Mouse (Mus musculus) large intestine, adult 2 months (tissue): ENCODE measurements around the gene Cited1. TPM values are rescaled to one million over a fixed set of nuclear protein-coding genes. Genes with fewer than 3 reads are reported as not detected.
"Not testable (repeated sequence)": the region's sequence is repeated elsewhere in the genome, so short reads cannot be mapped to it uniquely, and the experiment has no call there.

Experiments
- DNase-seq: peaks from one replicate; pipeline ENCODE4 v3.0.0-alpha.2; 2012; ENCODE audit warnings: low read depth, low spot score
- WGBS: fragments of 180-500 bp; shearing (Covaris S2); methylation state at CpG from one replicate; pipeline ENCODE4 v1.1.7; 2018; 5-methylcytosine and 5-hydroxymethylcytosine counted together
- polyA plus RNA-seq: library from polyadenylated mRNA; depleted of rRNA; stranded (reverse); fragments of >200 nt; gene quantifications from 2 replicates; pipeline ENCODE4 v1.2.3, GENCODE M21; 2012; rRNA removed

Gene Cited1
- 0.23 and 0.37 TPM in 2 replicates for polyA plus RNA-seq

GRCm38 (mm10) chrX:102251937-102252860, at the start of gene Cited1:
Cited1 (minus strand) TSS chrX:102252181.
- no peak for DNase-seq
- WGBS = 13% methylated on average over 44 of the region's 44 CpGs

GRCm38 (mm10) chrX:102284889-102285288, 32.9 kb upstream of the Cited1 start:
- 90% methylated on average over 3 of the region's 3 CpGs for WGBS
- DNase-seq = no peak

- WGBS = 82% methylated on average over 14 of the region's 14 CpGs
- DNase-seq = no peak
Measured at GRCm38 (mm10) chrX:102262620-102263345, 10.8 kb upstream of the Cited1 start.

- no peak for DNase-seq
- 89% methylated on average over 4 of the region's 4 CpGs for WGBS
Measured at GRCm38 (mm10) chrX:102259772-102260171, 7.8 kb upstream of the Cited1 start.

- 16% methylated on average over 7 of the region's 7 CpGs for whole genome bisulfite sequencing
- no peak for DNase-seq
Measured at GRCm38 (mm10) chrX:102253892-102254291, 1.9 kb upstream of the Cited1 start.

- WGBS = 22% methylated on average over 74 of the region's 80 CpGs
- no peak for DNase-seq
Measured at GRCm38 (mm10) chrX:102251221-102251936, 602 bp downstream of the Cited1 start.

- 8% methylated on average over 24 of the region's 24 CpGs for WGBS
- no peak for DNase-seq
Measured at GRCm38 (mm10) chrX:102250891-102251170, 1.1 kb downstream of the Cited1 start.

GRCm38 (mm10) chrX:102250150-102250890, 1.7 kb downstream of the Cited1 start:
- 12% methylated on average over 62 of the region's 68 CpGs for WGBS
- DNase-seq = no peak

GRCm38 (mm10) chrX:102244334-102244733, 7.6 kb downstream of the Cited1 start:
- WGBS = 49% methylated on average over 2 of the region's 2 CpGs
- DNase-seq = no peak

- WGBS = 21% methylated on average over 1 of the region's 1 CpGs
- DNase-seq = no peak
Measured at GRCm38 (mm10) chrX:102219126-102219525, 32.9 kb downstream of the Cited1 start.

- 45% methylated on average over 9 of the region's 9 CpGs for WGBS
- not testable (repeated sequence) for DNase-seq
Measured at GRCm38 (mm10) chrX:102215356-102215755, 36.6 kb downstream of the Cited1 start.

Other genes with a start within 250 kb of the Cited1 start
- 1.3 and 1.6 TPM in 2 replicates for gene Rtl5, start 180.9 kb downstream of the Cited1 start, polyA plus RNA-seq
- 2.4 and 5.1 TPM in 2 replicates for gene Pin4, start 132.7 kb downstream of the Cited1 start, polyA plus RNA-seq
- 1.2 and 1.5 TPM in 2 replicates for gene Ercc6l, start 95.1 kb downstream of the Cited1 start, polyA plus RNA-seq
- 619 and 685 TPM in 2 replicates for gene Rps4x, start 62.8 kb downstream of the Cited1 start, polyA plus RNA-seq